Mouse (Mus musculus): Measurements from ENCODE around the gene Pip4k2b. TPM values are rescaled to one million over a fixed set of nuclear protein-coding genes. Genes with fewer than 3 reads are reported as not detected.

The Pip4k2b gene
- polyA plus RNA-seq, 1 experiment = not detected

GRCm38 (mm10) chr11:97671177-97671527 is 73.4 kb downstream of the Pip4k2b start:
- TF ChIP-seq POLR2A (IDR thresholded peaks at IDR 0.05; ENCODE audit: insufficient read depth, low read depth, low read length) (no peak), CTCF (IDR thresholded peaks at IDR 0.05; ENCODE audit: insufficient read depth, low read depth, low read length) (no peak)
- H3K27ac ChIP-seq (ENCODE audit: insufficient read depth, low read depth, low read length) = no peak overlapping the region
- H3K4me3 ChIP-seq (ENCODE audit: insufficient read depth, low read depth, low read length) = no peak overlapping the region
- WGBS = 37% methylated on average over 2 of the region's 2 CpGs
- peaks cover 41% of the 10 kb centered on the region for H3K4me1 ChIP-seq (ENCODE audit: control insufficient read depth, insufficient read depth, low read length)

- Histone ChIP-seq H3K4me1 (ENCODE audit: control insufficient read depth, insufficient read depth, low read length) (peaks cover 40% of the 10 kb centered on the region), H3K27ac (ENCODE audit: insufficient read depth, low read depth, low read length) (no peak overlapping the region), H3K4me3 (ENCODE audit: insufficient read depth, low read depth, low read length) (no peak overlapping the region)
- WGBS = 70% methylated on average over 13 of the region's 13 CpGs
- TF ChIP-seq POLR2A (IDR thresholded peaks at IDR 0.05; ENCODE audit: insufficient read depth, low read depth, low read length) = no peak
- no peak for TF ChIP-seq CTCF (IDR thresholded peaks at IDR 0.05; ENCODE audit: insufficient read depth, low read depth, low read length)
Measured at GRCm38 (mm10) chr11:97670234-97671176, 74.0 kb downstream of the Pip4k2b start.

- H3K27ac ChIP-seq (ENCODE audit: insufficient read depth, low read depth, low read length) = peak overlapping the region; percentile 29; the same call in 1 of the 2 replicates
- H3K4me3 ChIP-seq (ENCODE audit: insufficient read depth, low read depth, low read length) = no peak overlapping the region
- peaks cover 46% of the 10 kb centered on the region for H3K4me1 ChIP-seq (ENCODE audit: control insufficient read depth, insufficient read depth, low read length)
- WGBS = 19% methylated on average over 6 of the region's 6 CpGs
- TF ChIP-seq POLR2A (IDR thresholded peaks at IDR 0.05; ENCODE audit: insufficient read depth, low read depth, low read length) (no peak), CTCF (IDR thresholded peaks at IDR 0.05; ENCODE audit: insufficient read depth, low read depth, low read length) (no peak)
Measured at GRCm38 (mm10) chr11:97669829-97670228, 74.7 kb downstream of the Pip4k2b start.

GRCm38 (mm10) chr11:97669268-97669667 is 75.2 kb downstream of the Pip4k2b start:
- Histone ChIP-seq H3K27ac (ENCODE audit: insufficient read depth, low read depth, low read length) (peak overlapping the region; percentile 29), H3K4me1 (ENCODE audit: control insufficient read depth, insufficient read depth, low read length) (peaks cover 49% of the 10 kb centered on the region), H3K4me3 (ENCODE audit: insufficient read depth, low read depth, low read length) (0 out of 2 replicates have a peak overlapping the region, but pooled peaks have one; percentile 11)
- TF ChIP-seq CTCF (IDR thresholded peaks at IDR 0.05; ENCODE audit: insufficient read depth, low read depth, low read length) (no peak), POLR2A (IDR thresholded peaks at IDR 0.05; ENCODE audit: insufficient read depth, low read depth, low read length) (no peak)
- WGBS = 18% methylated on average over 15 of the region's 15 CpGs

- Histone ChIP-seq H3K4me1 (ENCODE audit: control insufficient read depth, insufficient read depth, low read length) (peaks cover 49% of the 10 kb centered on the region), H3K4me3 (ENCODE audit: insufficient read depth, low read depth, low read length) (no peak overlapping the region), H3K27ac (ENCODE audit: insufficient read depth, low read depth, low read length) (no peak overlapping the region)
- WGBS = 81% methylated on average over 7 of the region's 7 CpGs
- no peak for TF ChIP-seq POLR2A (IDR thresholded peaks at IDR 0.05; ENCODE audit: insufficient read depth, low read depth, low read length)
- TF ChIP-seq CTCF (IDR thresholded peaks at IDR 0.05; ENCODE audit: insufficient read depth, low read depth, low read length) = no peak
Measured at GRCm38 (mm10) chr11:97668160-97668559, 76.3 kb downstream of the Pip4k2b start.

- H3K4me1 ChIP-seq (ENCODE audit: control insufficient read depth, insufficient read depth, low read length) = peaks cover 53% of the 10 kb centered on the region
- H3K27ac ChIP-seq (ENCODE audit: insufficient read depth, low read depth, low read length) = no peak overlapping the region
- 92% methylated on average over 15 of the region's 15 CpGs for WGBS
- TF ChIP-seq CTCF (IDR thresholded peaks at IDR 0.05; ENCODE audit: insufficient read depth, low read depth, low read length) (no peak), POLR2A (IDR thresholded peaks at IDR 0.05; ENCODE audit: insufficient read depth, low read depth, low read length) (no peak)
- no peak overlapping the region for H3K4me3 ChIP-seq (ENCODE audit: insufficient read depth, low read depth, low read length)
Measured at GRCm38 (mm10) chr11:97666794-97667193, 77.7 kb downstream of the Pip4k2b start.

- no peak for TF ChIP-seq CTCF (IDR thresholded peaks at IDR 0.05; ENCODE audit: insufficient read depth, low read depth, low read length)
- TF ChIP-seq POLR2A (IDR thresholded peaks at IDR 0.05; ENCODE audit: insufficient read depth, low read depth, low read length) = no peak
- H3K4me1 ChIP-seq (ENCODE audit: control insufficient read depth, insufficient read depth, low read length) = peaks cover 54% of the 10 kb centered on the region
- WGBS = 84% methylated on average over 7 of the region's 7 CpGs
Measured at GRCm38 (mm10) chr11:97666221-97666620, 78.3 kb downstream of the Pip4k2b start.

GRCm38 (mm10) chr11:97665431-97665830 is 79.1 kb downstream of the Pip4k2b start:
- no peak overlapping the region for H3K27ac ChIP-seq (ENCODE audit: insufficient read depth, low read depth, low read length)
- TF ChIP-seq CTCF (IDR thresholded peaks at IDR 0.05; ENCODE audit: insufficient read depth, low read depth, low read length) (no peak), POLR2A (IDR thresholded peaks at IDR 0.05; ENCODE audit: insufficient read depth, low read depth, low read length) (no peak)
- H3K4me3 ChIP-seq (ENCODE audit: insufficient read depth, low read depth, low read length) = no peak overlapping the region
- 88% methylated on average over 13 of the region's 13 CpGs for whole genome bisulfite sequencing
- peaks cover 51% of the 10 kb centered on the region for H3K4me1 ChIP-seq (ENCODE audit: control insufficient read depth, insufficient read depth, low read length)

More at GRCm38 (mm10) chr11:97666221-97666620, 78.3 kb downstream of the Pip4k2b start:
- H3K27ac ChIP-seq (ENCODE audit: insufficient read depth, low read depth, low read length) = no peak overlapping the region
- no peak overlapping the region for H3K4me3 ChIP-seq (ENCODE audit: insufficient read depth, low read depth, low read length)

Other genes with a start within 250 kb of the Pip4k2b start
- gene 4933428G20Rik, start 244.4 kb downstream of the Pip4k2b start, polyA plus RNA-seq (2012; ENCODE audit: insufficient read depth, insufficient read length, low replicate concordance, missing spikeins) = not detected in 2 replicates
- not detected in 2 replicates for gene Srcin1, start 168.5 kb downstream of the Pip4k2b start, polyA plus RNA-seq (2012; ENCODE audit: insufficient read depth, insufficient read length, low replicate concordance, missing spikeins)
- not detected in 2 replicates for gene Epop, start 115.0 kb downstream of the Pip4k2b start, polyA plus RNA-seq (2012; ENCODE audit: insufficient read depth, insufficient read length, low replicate concordance, missing spikeins)
- 69.4 and 106 TPM in 2 replicates for gene Mllt6, start 81.3 kb downstream of the Pip4k2b start, polyA plus RNA-seq (2012; ENCODE audit: insufficient read depth, insufficient read length, low replicate concordance, missing spikeins)
- gene Cisd3, start 58.9 kb downstream of the Pip4k2b start, polyA plus RNA-seq (2012; ENCODE audit: insufficient read depth, insufficient read length, low replicate concordance, missing spikeins) = not detected in 2 replicates
- not detected in 2 replicates for gene Pcgf2, start 44.2 kb downstream of the Pip4k2b start, polyA plus RNA-seq (2012; ENCODE audit: insufficient read depth, insufficient read length, low replicate concordance, missing spikeins)
- not detected in 2 replicates for gene Psmb3, start 41.3 kb downstream of the Pip4k2b start, polyA plus RNA-seq (2012; ENCODE audit: insufficient read depth, insufficient read length, low replicate concordance, missing spikeins)
- not detected in 2 replicates for gene Cwc25, start 21.9 kb upstream of the Pip4k2b start, polyA plus RNA-seq (2012; ENCODE audit: insufficient read depth, insufficient read length, low replicate concordance, missing spikeins)
- gene 1700001P01Rik, start 31.2 kb upstream of the Pip4k2b start, polyA plus RNA-seq (2012; ENCODE audit: insufficient read depth, insufficient read length, low replicate concordance, missing spikeins) = not detected in 2 replicates
- gene Rpl23, start 37.7 kb upstream of the Pip4k2b start, polyA plus RNA-seq (2012; ENCODE audit: insufficient read depth, insufficient read length, low replicate concordance, missing spikeins) = 695 TPM in 1 of 2 replicates, not detected in the other
- gene Lasp1, start 54.3 kb upstream of the Pip4k2b start, polyA plus RNA-seq (2012; ENCODE audit: insufficient read depth, insufficient read length, low replicate concordance, missing spikeins) = not detected in 2 replicates
- gene B230217C12Rik, start 96.1 kb upstream of the Pip4k2b start, polyA plus RNA-seq (2012; ENCODE audit: insufficient read depth, insufficient read length, low replicate concordance, missing spikeins) = not detected in 2 replicates
- not detected in 2 replicates for gene Fbxo47, start 139.4 kb upstream of the Pip4k2b start, polyA plus RNA-seq (2012; ENCODE audit: insufficient read depth, insufficient read length, low replicate concordance, missing spikeins)
- not detected in 2 replicates for gene Plxdc1, start 241.7 kb upstream of the Pip4k2b start, polyA plus RNA-seq (2012; ENCODE audit: insufficient read depth, insufficient read length, low replicate concordance, missing spikeins)

Measured in olfactory bulb, adult 2 months (tissue).